Mouse (Mus musculus): ENCODE data around the gene E2f7. TPM values are rescaled to one million over a fixed set of nuclear protein-coding genes. Genes with fewer than 3 reads are reported as not detected.

E2f7 gene
- polyA plus RNA-seq, 1 experiment from 2014 or later, result 11.6 TPM

GRCm38 (mm10) chr10:110763416-110763815 lies 18.2 kb downstream of the E2f7 start:
- ATAC-seq (replicated peaks; ENCODE audit: low FRiP score, low read depth) (no peak), DNase-seq (ENCODE audit: low spot score) (no peak)
- Histone ChIP-seq H3K4me2 (ENCODE audit: low read length) (no peak overlapping the region), H3K36me3 (ENCODE audit: insufficient read depth, low read length) (peaks cover 54% of the 10 kb centered on the region), H3K4me3 (replicated peaks; ENCODE audit: low read depth, low read length) (no peak overlapping the region), H3K4me1 (replicated peaks; ENCODE audit: insufficient read depth, low read length) (no peaks in the 10 kb centered on the region), H3K27me3 (ENCODE audit: insufficient read depth, low read length) (no peaks in the 10 kb centered on the region), H3K27ac (no peak overlapping the region), H3K9ac (ENCODE audit: low read depth, low read length) (no peak overlapping the region), H3K9me3 (replicated peaks; ENCODE audit: low read length) (no peaks in the 10 kb centered on the region)
- 94% methylated on average over 13 of the region's 13 CpGs for WGBS
- no peak for TF ChIP-seq CTCF (IDR thresholded peaks at IDR 0.05; ENCODE audit: low read depth)

- Histone ChIP-seq H3K27ac (no peak overlapping the region), H3K27me3 (ENCODE audit: insufficient read depth, low read length) (no peaks in the 10 kb centered on the region), H3K9ac (ENCODE audit: low read depth, low read length) (no peak overlapping the region), H3K4me3 (replicated peaks; ENCODE audit: low read depth, low read length) (no peak overlapping the region), H3K36me3 (ENCODE audit: insufficient read depth, low read length) (peaks cover 50% of the 10 kb centered on the region), H3K4me2 (ENCODE audit: low read length) (no peak overlapping the region), H3K4me1 (replicated peaks; ENCODE audit: insufficient read depth, low read length) (no peaks in the 10 kb centered on the region), H3K9me3 (replicated peaks; ENCODE audit: low read length) (no peaks in the 10 kb centered on the region)
- TF ChIP-seq CTCF (IDR thresholded peaks at IDR 0.05; ENCODE audit: low read depth), result no peak
- ATAC-seq (replicated peaks; ENCODE audit: low FRiP score, low read depth), result no peak
- DNase-seq (ENCODE audit: low spot score), result no peak
- 89% methylated on average over 10 of the region's 10 CpGs for WGBS
These were observed 24.3 kb downstream of the E2f7 start for GRCm38 (mm10) chr10:110769538-110769937.

GRCm38 (mm10) chr10:110773201-110773600 lies 28.0 kb downstream of the E2f7 start:
- 89% methylated on average over 12 of the region's 12 CpGs for WGBS

GRCm38 (mm10) chr10:110773878-110774277 lies 28.6 kb downstream of the E2f7 start:
- ATAC-seq (replicated peaks; ENCODE audit: low FRiP score, low read depth), result no peak
- Histone ChIP-seq H3K4me1 (replicated peaks; ENCODE audit: insufficient read depth, low read length) (no peaks in the 10 kb centered on the region), H3K27me3 (ENCODE audit: insufficient read depth, low read length) (no peaks in the 10 kb centered on the region), H3K27ac (no peak overlapping the region), H3K9me3 (replicated peaks; ENCODE audit: low read length) (no peaks in the 10 kb centered on the region), H3K4me3 (replicated peaks; ENCODE audit: low read depth, low read length) (no peak overlapping the region), H3K36me3 (ENCODE audit: insufficient read depth, low read length) (peaks cover 28% of the 10 kb centered on the region), H3K9ac (ENCODE audit: low read depth, low read length) (no peak overlapping the region), H3K4me2 (ENCODE audit: low read length) (no peak overlapping the region)
- DNase-seq (ENCODE audit: low spot score), result no peak
- no peak for TF ChIP-seq CTCF (IDR thresholded peaks at IDR 0.05; ENCODE audit: low read depth)
- 95% methylated on average over 14 of the region's 14 CpGs for WGBS

More at GRCm38 (mm10) chr10:110773201-110773600, 28.0 kb downstream of the E2f7 start:
- no peak overlapping the region for H3K4me2 ChIP-seq (ENCODE audit: low read length)
- H3K27me3 ChIP-seq (ENCODE audit: insufficient read depth, low read length), result no peaks in the 10 kb centered on the region
- TF ChIP-seq CTCF (IDR thresholded peaks at IDR 0.05; ENCODE audit: low read depth), result no peak
- H3K9ac ChIP-seq (ENCODE audit: low read depth, low read length), result no peak overlapping the region
- H3K4me3 ChIP-seq (replicated peaks; ENCODE audit: low read depth, low read length), result no peak overlapping the region
- no peaks in the 10 kb centered on the region for H3K4me1 ChIP-seq (replicated peaks; ENCODE audit: insufficient read depth, low read length)
- peaks cover 32% of the 10 kb centered on the region for H3K36me3 ChIP-seq (ENCODE audit: insufficient read depth, low read length)
- DNase-seq (ENCODE audit: low spot score), result no peak
- ATAC-seq (replicated peaks; ENCODE audit: low FRiP score, low read depth), result no peak
- H3K27ac ChIP-seq, result no peak overlapping the region
- H3K9me3 ChIP-seq (replicated peaks; ENCODE audit: low read length), result no peaks in the 10 kb centered on the region

- H3K27ac ChIP-seq, result no peak overlapping the region
- no peak for DNase-seq (ENCODE audit: low spot score)
- H3K4me2 ChIP-seq (ENCODE audit: low read length), result no peak overlapping the region
- no peak overlapping the region for H3K4me3 ChIP-seq (replicated peaks; ENCODE audit: low read depth, low read length)
- peaks cover 21% of the 10 kb centered on the region; the same call in 1 of the 2 replicates for H3K36me3 ChIP-seq (ENCODE audit: insufficient read depth, low read length)
- 91% methylated on average over 14 of the region's 14 CpGs for WGBS
- H3K27me3 ChIP-seq (ENCODE audit: insufficient read depth, low read length), result no peaks in the 10 kb centered on the region
- no peak for TF ChIP-seq CTCF (IDR thresholded peaks at IDR 0.05; ENCODE audit: low read depth)
- no peak for ATAC-seq (replicated peaks; ENCODE audit: low FRiP score, low read depth)
- H3K9ac ChIP-seq (ENCODE audit: low read depth, low read length), result no peak overlapping the region
- H3K9me3 ChIP-seq (replicated peaks; ENCODE audit: low read length), result no peaks in the 10 kb centered on the region
- no peaks in the 10 kb centered on the region for H3K4me1 ChIP-seq (replicated peaks; ENCODE audit: insufficient read depth, low read length)
These were observed 36.5 kb downstream of the E2f7 start for GRCm38 (mm10) chr10:110781772-110782171.

GRCm38 (mm10) chr10:110782655-110783054 lies 37.4 kb downstream of the E2f7 start:
- H3K9me3 ChIP-seq (replicated peaks; ENCODE audit: low read length), result no peaks in the 10 kb centered on the region
- no peaks in the 10 kb centered on the region for H3K27me3 ChIP-seq (ENCODE audit: insufficient read depth, low read length)
- H3K36me3 ChIP-seq (ENCODE audit: insufficient read depth, low read length), result peaks cover 21% of the 10 kb centered on the region; the same call in 1 of the 2 replicates
- peak; percentile 62 for TF ChIP-seq CTCF (IDR thresholded peaks at IDR 0.05; ENCODE audit: low read depth)
- 76% methylated on average over 10 of the region's 10 CpGs for WGBS
- ATAC-seq (replicated peaks; ENCODE audit: low FRiP score, low read depth), result no peak; the same call in 1 of the 2 replicates
- no peak overlapping the region for H3K9ac ChIP-seq (ENCODE audit: low read depth, low read length)
- H3K27ac ChIP-seq, result no peak overlapping the region
- DNase-seq (ENCODE audit: low spot score), result peak; percentile 16
- H3K4me1 ChIP-seq (replicated peaks; ENCODE audit: insufficient read depth, low read length), result no peaks in the 10 kb centered on the region
- no peak overlapping the region for H3K4me2 ChIP-seq (ENCODE audit: low read length)
- no peak overlapping the region for H3K4me3 ChIP-seq (replicated peaks; ENCODE audit: low read depth, low read length)

Measured in kidney, postnatal 0 days (tissue).